Mouse (Mus musculus) limb, embryonic 15.5 days (tissue): ENCODE results near the gene Rbm24. TPM values are rescaled to one million over a fixed set of nuclear protein-coding genes. Genes with fewer than 3 reads are reported as not detected.

ENCODE experiments used
- ATAC-seq: fragments of 200-750 bp; cut with Nextera tagmentation; 2 replicates; pipeline ENCODE4 v1.8.0; 2017; ENCODE audit warnings: low read depth, moderate TSS enrichment; ENCODE audit not compliant: insufficient number of reproducible peaks, low FRiP score, low TSS enrichment
- H3K27ac ChIP-seq: fragments of 300-500 bp; sonication (generic); 2 replicates; pipeline ENCODE4 v1.5.1; 2015; ENCODE audit warnings: moderate library complexity, mild to moderate bottlenecking, inconsistent platforms
- H3K27me3 ChIP-seq: fragments of 300-500 bp; sonication (generic); 2 replicates; pipeline ENCODE4 v1.6.1; 2015; ENCODE audit warnings: inconsistent platforms
- H3K36me3 ChIP-seq: fragments of 300-500 bp; sonication (generic); 2 replicates; pipeline ENCODE4 v1.6.1; 2015; ENCODE audit warnings: inconsistent platforms
- H3K4me1 ChIP-seq: fragments of 300-500 bp; sonication (generic); 2 replicates; pipeline ENCODE4 v1.6.1; 2015; ENCODE audit warnings: inconsistent platforms
- H3K4me2 ChIP-seq: fragments of 300-500 bp; sonication (generic); 2 replicates; pipeline ENCODE4 v1.6.1; 2015; ENCODE audit warnings: mild to moderate bottlenecking, inconsistent platforms
- H3K4me3 ChIP-seq: fragments of 300-500 bp; sonication (generic); 2 replicates; pipeline ENCODE4 v1.5.1; 2015; ENCODE audit warnings: mild to moderate bottlenecking, inconsistent platforms
- H3K9ac ChIP-seq: fragments of 300-500 bp; sonication (generic); 2 replicates; pipeline ENCODE4 v1.6.1; 2015; ENCODE audit warnings: inconsistent platforms
- H3K9me3 ChIP-seq: fragments of 300-500 bp; sonication (generic); 2 replicates; pipeline ENCODE4 v1.6.1; 2016; ENCODE audit warnings: inconsistent platforms
- WGBS: fragments of 180-500 bp; shearing (Covaris S2); methylation state at CpG from one replicate; pipeline ENCODE4 v1.1.7; 2015; 5-methylcytosine and 5-hydroxymethylcytosine counted together
- polyA plus RNA-seq: library from polyadenylated mRNA; unstranded; fragments of >200 nt; fragmentation: Nextera tagmentation; extraction: Ambion mirVana; gene quantifications from 2 replicates; pipeline ENCODE4 v1.2.1, GENCODE M21; 2015

Rbm24 gene
- polyA plus RNA-seq, 1 experiment from 2014 or later, result 5.0 TPM

DNA sequence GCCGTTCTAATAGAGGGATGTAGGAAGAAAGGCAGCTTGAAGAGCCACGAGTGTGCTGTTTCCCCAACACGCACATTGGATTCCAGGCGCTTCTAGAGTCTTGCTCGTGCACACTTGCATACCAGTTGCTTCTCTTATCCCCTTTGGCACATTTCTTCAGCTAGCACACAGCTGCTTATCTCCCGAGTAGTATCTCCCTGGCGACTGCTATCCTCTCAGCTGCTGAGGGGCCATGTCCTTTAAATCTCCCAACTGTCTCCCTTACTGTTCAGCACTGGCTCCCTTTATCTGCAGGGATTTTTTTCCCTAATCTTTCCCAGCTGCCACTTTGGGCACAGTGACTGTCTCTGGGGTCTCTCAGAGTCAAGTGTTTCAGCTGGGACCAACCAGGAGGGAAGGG lies 25.8 kb downstream of the Rbm24 start:
- 60% methylated on average over 7 of the region's 7 CpGs for WGBS
- Histone ChIP-seq H3K27ac (no peak overlapping the region), H3K4me3 (no peak overlapping the region), H3K4me1 (no peaks in the 10 kb centered on the region), H3K9ac (no peak overlapping the region), H3K9me3 (no peaks in the 10 kb centered on the region), H3K4me2 (no peak overlapping the region), H3K36me3 (no peaks in the 10 kb centered on the region), H3K27me3 (no peaks in the 10 kb centered on the region)
- ATAC-seq, result no peak

DNA sequence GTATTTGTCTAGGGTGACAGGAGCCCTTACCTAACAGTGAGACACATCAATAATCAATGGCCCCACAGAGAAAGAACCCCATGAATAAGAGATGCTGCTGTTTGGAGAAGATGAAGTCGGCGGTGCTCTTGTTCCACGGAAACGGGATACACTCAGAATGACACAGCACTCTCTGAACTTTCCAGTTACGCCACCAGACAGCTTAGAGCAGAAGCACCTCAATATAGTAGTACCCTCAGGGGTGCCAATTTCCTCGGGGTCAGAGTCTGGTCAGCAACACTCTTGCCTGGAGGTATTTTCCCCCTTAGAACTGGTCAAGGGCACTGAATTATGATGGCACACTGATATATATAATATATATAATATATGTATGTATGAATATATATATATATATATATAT lies 27.8 kb downstream of the Rbm24 start:
- H3K9ac ChIP-seq, result no peak overlapping the region
- no peak overlapping the region for H3K27ac ChIP-seq
- H3K36me3 ChIP-seq, result no peaks in the 10 kb centered on the region
- H3K4me3 ChIP-seq, result no peak overlapping the region
- H3K4me2 ChIP-seq, result no peak overlapping the region
- 83% methylated on average over 6 of the region's 6 CpGs for WGBS
- H3K4me1 ChIP-seq, result no peaks in the 10 kb centered on the region
- no peaks in the 10 kb centered on the region for H3K9me3 ChIP-seq
- no peaks in the 10 kb centered on the region for H3K27me3 ChIP-seq
- no peak for ATAC-seq

DNA sequence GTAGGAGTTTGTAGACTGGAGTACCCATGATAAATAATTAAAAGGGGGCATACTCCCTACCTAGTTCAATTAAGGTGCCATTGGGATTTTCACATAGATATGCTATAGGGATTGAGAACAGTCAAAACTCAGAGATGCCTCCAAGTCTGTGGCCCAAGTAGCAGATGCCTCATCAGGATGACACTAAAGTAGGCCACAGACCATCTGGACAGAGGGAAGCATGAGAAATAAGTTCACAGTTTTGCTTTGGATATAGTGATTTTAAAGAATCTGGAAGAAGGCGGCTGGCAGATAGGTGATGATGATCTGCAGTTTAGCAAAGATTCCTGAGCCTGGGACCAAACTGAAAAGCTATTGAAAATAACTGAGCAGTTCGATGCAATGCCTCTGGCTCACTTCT lies 30.0 kb downstream of the Rbm24 start:
- Histone ChIP-seq H3K4me2 (no peak overlapping the region), H3K9me3 (no peaks in the 10 kb centered on the region)
- ATAC-seq, result no peak

DNA sequence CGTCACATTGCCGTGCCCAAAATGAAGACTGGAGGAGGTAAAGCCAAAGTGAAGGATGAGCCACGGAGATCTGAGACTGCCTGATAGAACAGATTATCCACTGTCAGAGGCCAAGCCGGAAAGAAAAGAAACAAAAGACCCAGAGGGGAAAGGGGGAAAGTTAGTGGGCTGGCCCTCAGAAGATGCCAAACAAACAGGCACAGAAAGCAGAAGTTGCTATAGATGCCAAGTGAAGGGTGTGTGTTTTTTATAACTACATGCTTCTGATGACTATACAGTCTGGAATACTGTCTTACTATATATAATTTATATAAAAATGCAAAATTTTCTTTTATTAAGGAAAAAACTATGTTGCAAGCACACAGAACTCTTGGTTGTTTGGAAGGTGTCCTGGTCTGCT lies 31.7 kb downstream of the Rbm24 start:
- Histone ChIP-seq H3K4me2 (no peak overlapping the region), H3K4me3 (no peak overlapping the region), H3K4me1 (no peaks in the 10 kb centered on the region), H3K36me3 (no peaks in the 10 kb centered on the region), H3K27me3 (no peaks in the 10 kb centered on the region), H3K9ac (no peak overlapping the region), H3K27ac (no peak overlapping the region), H3K9me3 (no peaks in the 10 kb centered on the region)
- no peak for ATAC-seq
- WGBS, result 74% methylated on average over 4 of the region's 4 CpGs

More for the DNA sequence above, 30.0 kb downstream of the Rbm24 start:
- H3K4me1 ChIP-seq, result no peaks in the 10 kb centered on the region
- WGBS, result 83% methylated on average over 2 of the region's 2 CpGs
- H3K36me3 ChIP-seq, result no peaks in the 10 kb centered on the region
- no peak overlapping the region for H3K9ac ChIP-seq
- no peak overlapping the region for H3K4me3 ChIP-seq
- H3K27me3 ChIP-seq, result no peaks in the 10 kb centered on the region
- no peak overlapping the region for H3K27ac ChIP-seq

DNA sequence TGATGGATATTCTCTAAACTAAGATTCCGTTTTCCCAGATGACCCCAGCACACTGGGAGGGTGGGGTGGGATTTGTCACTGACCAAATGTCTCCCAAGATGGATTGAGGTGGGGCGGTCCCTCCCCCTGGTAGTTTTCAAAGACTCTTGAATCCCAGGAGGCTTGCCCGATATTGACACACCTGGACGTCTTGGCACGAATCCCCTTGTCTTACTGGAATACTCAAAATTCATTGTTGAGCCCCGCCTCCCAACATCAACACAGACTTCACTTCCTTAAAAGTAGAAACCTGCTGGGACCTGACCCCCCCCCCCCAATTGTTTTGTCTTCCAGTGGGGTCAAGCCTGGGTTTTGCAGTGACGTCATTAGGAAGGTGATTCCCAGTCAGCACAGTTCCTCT lies 32.4 kb downstream of the Rbm24 start:
- H3K36me3 ChIP-seq, result no peaks in the 10 kb centered on the region
- ATAC-seq, result no peak
- H3K27me3 ChIP-seq, result no peaks in the 10 kb centered on the region
- H3K27ac ChIP-seq, result no peak overlapping the region
- H3K4me2 ChIP-seq, result no peak overlapping the region
- no peak overlapping the region for H3K9ac ChIP-seq
- 72% methylated on average over 7 of the region's 7 CpGs for WGBS
- no peaks in the 10 kb centered on the region for H3K9me3 ChIP-seq
- no peaks in the 10 kb centered on the region for H3K4me1 ChIP-seq
- no peak overlapping the region for H3K4me3 ChIP-seq

DNA sequence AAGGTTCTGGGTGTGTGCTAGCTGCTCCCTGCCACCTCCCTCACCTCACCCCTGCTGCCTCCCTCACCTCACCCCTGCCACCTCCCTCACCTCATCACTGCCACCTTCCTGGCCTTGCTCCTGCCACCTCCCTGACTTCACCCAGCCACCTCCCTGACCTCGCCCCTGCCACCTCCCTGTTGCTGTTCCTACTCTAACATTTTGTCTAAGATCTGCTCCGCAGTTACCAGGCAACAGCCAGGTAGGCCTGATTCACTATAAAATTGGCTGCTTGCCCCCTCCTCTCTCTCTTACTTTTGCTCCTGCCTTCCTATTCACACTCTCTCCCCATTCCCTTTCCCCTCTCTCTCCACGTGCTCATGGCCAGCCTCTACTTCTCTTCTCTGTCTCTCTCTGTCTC lies 33.3 kb downstream of the Rbm24 start:
- ATAC-seq, result no peak
- H3K4me1 ChIP-seq, result no peaks in the 10 kb centered on the region
- H3K9me3 ChIP-seq, result no peaks in the 10 kb centered on the region
- no peaks in the 10 kb centered on the region for H3K27me3 ChIP-seq
- no peaks in the 10 kb centered on the region for H3K36me3 ChIP-seq
- WGBS, result 66% methylated on average over 3 of the region's 3 CpGs
- no peak overlapping the region for H3K4me3 ChIP-seq
- H3K4me2 ChIP-seq, result no peak overlapping the region
- no peak overlapping the region for H3K9ac ChIP-seq
- H3K27ac ChIP-seq, result no peak overlapping the region

DNA sequence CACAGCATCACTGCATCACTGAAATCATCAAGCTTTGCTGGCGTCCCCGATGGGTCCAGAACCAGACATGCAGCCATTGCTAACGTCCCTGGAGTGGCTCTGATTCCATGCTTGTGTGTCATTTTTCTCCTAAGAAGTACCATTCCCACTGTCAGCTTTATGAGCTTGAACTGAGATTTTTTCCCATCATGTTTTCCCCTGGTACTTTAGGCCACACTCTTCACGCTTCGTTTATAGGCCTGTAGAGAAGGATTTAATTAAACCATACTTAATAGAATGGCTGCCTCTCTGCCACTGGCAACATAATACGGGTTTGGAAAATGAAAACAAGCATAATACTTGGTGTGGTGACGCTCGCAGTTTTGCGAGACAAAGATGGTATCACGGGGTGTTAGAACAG lies 41.3 kb downstream of the Rbm24 start:
- H3K4me3 ChIP-seq, result no peak overlapping the region
- H3K9ac ChIP-seq, result no peak overlapping the region
- H3K4me2 ChIP-seq, result no peak overlapping the region
- no peaks in the 10 kb centered on the region for H3K27me3 ChIP-seq
- H3K36me3 ChIP-seq, result no peaks in the 10 kb centered on the region
- no peaks in the 10 kb centered on the region for H3K4me1 ChIP-seq
- no peak overlapping the region for H3K27ac ChIP-seq
- H3K9me3 ChIP-seq, result no peaks in the 10 kb centered on the region
- WGBS, result 60% methylated on average over 10 of the region's 10 CpGs
- no peak for ATAC-seq

DNA sequence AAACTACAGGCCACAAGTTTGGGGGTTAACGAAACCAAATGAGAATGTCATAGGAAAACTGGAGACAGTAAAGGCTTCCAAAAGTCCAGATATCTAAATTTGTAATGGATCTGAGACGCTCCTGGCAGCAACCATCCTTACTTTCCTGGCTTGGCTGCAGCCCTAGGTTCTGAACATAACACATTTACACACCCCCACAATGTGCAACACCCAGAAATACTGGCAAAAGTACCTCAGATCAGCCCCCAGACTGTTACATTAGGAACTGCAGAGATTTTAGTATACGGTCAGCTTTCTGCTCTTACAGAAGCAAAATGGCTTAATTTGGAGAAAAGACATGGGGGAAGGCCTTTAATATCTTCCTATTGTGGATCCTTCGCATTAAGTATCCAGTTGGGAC lies 44.0 kb downstream of the Rbm24 start:
- ATAC-seq, result no peak
- Histone ChIP-seq H3K27me3 (no peaks in the 10 kb centered on the region), H3K4me1 (no peaks in the 10 kb centered on the region), H3K4me2 (no peak overlapping the region), H3K4me3 (no peak overlapping the region), H3K9ac (no peak overlapping the region), H3K36me3 (no peaks in the 10 kb centered on the region), H3K27ac (no peak overlapping the region), H3K9me3 (no peaks in the 10 kb centered on the region)
- 94% methylated on average over 4 of the region's 4 CpGs for WGBS

DNA sequence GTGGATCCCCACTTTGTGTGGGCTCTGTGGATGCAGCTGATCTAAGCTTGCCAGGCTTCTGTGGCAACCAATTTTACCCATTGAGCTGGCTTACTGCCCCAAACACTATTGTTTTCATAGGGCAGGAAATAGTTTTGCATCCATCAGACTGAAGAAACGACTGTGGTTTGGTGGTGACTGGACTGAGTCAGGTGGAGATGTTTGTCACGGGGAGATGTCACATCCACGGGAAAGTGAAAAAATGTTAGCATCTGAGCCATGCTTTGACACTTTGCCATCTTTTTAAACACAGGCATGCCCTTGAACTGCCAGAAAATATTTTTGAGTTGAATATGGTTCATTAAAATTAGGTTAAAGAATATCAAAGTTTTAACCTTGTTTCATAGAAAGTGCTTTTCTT lies 45.5 kb downstream of the Rbm24 start:
- H3K36me3 ChIP-seq, result no peaks in the 10 kb centered on the region
- no peak overlapping the region for H3K4me2 ChIP-seq
- WGBS, result 65% methylated on average over 3 of the region's 3 CpGs
- no peak overlapping the region for H3K27ac ChIP-seq
- H3K9ac ChIP-seq, result no peak overlapping the region
- no peak for ATAC-seq
- H3K4me1 ChIP-seq, result no peaks in the 10 kb centered on the region
- no peaks in the 10 kb centered on the region for H3K27me3 ChIP-seq
- no peak overlapping the region for H3K4me3 ChIP-seq
- H3K9me3 ChIP-seq, result no peaks in the 10 kb centered on the region

DNA sequence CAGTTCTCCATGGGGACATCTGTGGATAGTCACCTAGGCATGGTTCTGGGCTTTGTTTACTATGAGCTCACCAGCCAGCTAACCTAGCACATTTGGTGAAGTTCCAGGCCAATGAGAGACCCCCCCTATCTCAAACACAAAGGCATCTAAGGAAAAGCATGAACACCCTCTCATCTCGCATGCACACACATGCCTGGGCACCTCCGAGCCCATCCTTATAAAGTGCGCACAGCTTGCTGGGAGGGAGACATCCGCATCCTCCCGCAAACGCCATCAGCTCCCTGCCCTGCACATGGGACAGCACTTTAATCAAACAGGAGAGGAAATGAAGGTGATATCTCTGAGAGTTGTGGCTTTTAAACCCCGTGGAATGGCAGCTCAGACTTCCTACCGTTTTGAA lies 50.0 kb downstream of the Rbm24 start:
- no peaks in the 10 kb centered on the region for H3K9me3 ChIP-seq
- H3K9ac ChIP-seq, result no peak overlapping the region
- H3K4me2 ChIP-seq, result no peak overlapping the region
- H3K27me3 ChIP-seq, result no peaks in the 10 kb centered on the region
- 51% methylated on average over 8 of the region's 8 CpGs for WGBS
- no peak overlapping the region for H3K4me3 ChIP-seq
- H3K27ac ChIP-seq, result no peak overlapping the region
- no peaks in the 10 kb centered on the region for H3K36me3 ChIP-seq
- no peaks in the 10 kb centered on the region for H3K4me1 ChIP-seq
- ATAC-seq, result no peak

DNA sequence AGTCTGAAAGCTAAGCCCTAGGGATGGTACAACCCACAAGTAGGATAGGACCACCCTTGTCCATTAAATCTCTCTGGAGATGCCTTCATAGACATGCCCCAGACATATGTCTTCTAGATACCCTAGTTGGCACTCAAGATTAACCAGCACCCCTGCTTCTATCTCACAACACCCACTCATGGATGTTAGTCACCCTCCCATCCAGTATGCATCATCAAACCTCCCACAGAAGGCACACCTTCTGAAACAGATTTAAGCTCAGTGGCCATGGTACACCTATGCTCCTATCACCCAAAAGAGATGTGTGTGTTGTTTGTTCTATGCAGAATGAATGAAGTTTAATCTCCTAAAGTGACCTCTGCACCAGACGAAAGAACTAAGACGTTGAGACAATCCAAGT lies 51.3 kb downstream of the Rbm24 start:
- H3K27me3 ChIP-seq, result no peaks in the 10 kb centered on the region
- no peak overlapping the region for H3K9ac ChIP-seq
- no peak for ATAC-seq
- no peaks in the 10 kb centered on the region for H3K4me1 ChIP-seq
- H3K9me3 ChIP-seq, result no peaks in the 10 kb centered on the region
- H3K4me3 ChIP-seq, result no peak overlapping the region
- no peak overlapping the region for H3K4me2 ChIP-seq
- WGBS, result 90% methylated on average over 2 of the region's 2 CpGs
- H3K27ac ChIP-seq, result no peak overlapping the region
- H3K36me3 ChIP-seq, result no peaks in the 10 kb centered on the region
